Mouse (Mus musculus) liver, adult (tissue): Measurements from ENCODE around the gene Olfr497.

Experiments used
- GATA4 ChIP-seq: IDR thresholded peaks from 2 replicates; pipeline ENCODE4 v1.6.1; 2014; ENCODE audit warnings: mild to moderate bottlenecking, low read length; ENCODE audit not compliant: insufficient replicate concordance

The Olfr497 gene

DNA sequence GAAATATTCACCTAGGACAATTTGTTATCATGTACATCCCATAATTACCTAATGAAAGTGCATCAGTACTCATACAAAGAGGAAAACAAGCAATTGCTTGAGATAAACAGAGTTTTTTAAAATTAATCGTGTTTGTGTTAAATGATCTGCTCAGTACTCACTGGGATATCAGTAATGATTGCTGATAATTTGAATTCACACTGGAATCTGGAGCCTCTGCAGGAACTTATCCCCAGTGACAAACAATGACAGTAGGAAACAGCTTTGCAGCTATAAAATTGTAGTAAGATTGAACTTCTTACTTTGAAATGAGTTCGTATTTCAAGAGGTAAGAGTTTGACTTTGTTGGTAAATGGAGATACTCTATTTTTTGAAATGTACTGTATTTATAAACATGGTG lies at the start of gene Olfr497:
Gene Olfr497, plus strand, starts transcription at position 301 of the 400 bp plus-strand sequence.
- no peak for TF ChIP-seq GATA4

DNA sequence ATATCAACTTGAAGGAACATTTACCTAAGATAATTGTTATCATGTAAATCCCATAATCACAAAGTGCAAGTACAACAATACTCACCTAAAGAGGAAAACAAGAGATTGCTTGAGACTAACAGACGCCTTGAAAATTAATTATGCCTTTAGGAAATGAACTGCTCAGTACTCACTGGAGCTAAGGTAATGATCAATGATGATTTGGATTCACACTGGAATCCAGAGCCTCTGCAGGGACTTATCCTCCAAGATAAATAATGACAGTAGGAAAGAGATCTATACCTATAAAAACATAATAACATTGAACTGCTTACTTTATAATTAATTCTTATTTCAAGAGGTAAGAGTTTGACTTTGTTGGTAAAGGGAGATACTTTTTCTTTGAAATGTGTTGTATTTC lies 27.4 kb upstream of the Olfr497 start, which contains the start of gene Olfr495:
Gene Olfr495, plus strand, starts transcription at position 301 of the 400 bp plus-strand sequence.
- no peak for TF ChIP-seq GATA4

DNA sequence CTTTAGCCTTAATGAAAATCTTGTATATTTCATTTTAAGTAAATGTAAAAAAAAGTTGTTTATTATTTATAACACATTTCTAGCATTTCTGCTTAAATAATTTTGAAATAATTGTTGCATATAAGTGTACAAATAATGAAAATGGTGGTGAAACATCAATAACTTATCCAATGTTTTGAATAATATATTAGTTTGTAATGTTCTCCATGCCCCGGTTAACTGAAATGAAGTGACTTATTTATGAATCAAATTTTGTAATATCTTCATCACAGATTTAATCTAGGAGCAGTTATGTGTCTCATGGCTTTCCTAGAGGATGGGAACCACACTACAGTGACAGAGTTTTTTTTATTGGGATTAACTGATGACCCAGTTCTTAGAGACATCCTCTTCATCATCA lies 44.8 kb downstream of the Olfr497 start, which contains the start of gene Olfr498:
Gene Olfr498, plus strand, starts transcription at position 301 of the 400 bp plus-strand sequence.
- no peak for TF ChIP-seq GATA4
